Mouse (Mus musculus) heart, postnatal 4 days (tissue): ENCODE data around the gene Grik5. TPM values are rescaled to one million over a fixed set of nuclear protein-coding genes. Genes with fewer than 3 reads are reported as not detected.
A peak's percentile ranks its signal among the peaks of the same experiment; 100 is the strongest.
"Not testable (repeated sequence)": the region's sequence is repeated elsewhere in the genome, so short reads cannot be mapped to it uniquely, and the experiment has no call there.

Experiments used
- DNase-seq: peaks from one replicate; pipeline ENCODE4 v3.0.0; 2021
- total RNA-seq, 2 experiments: library from RNA; stranded (reverse); gene quantifications; 2 replicates each; pipeline ENCODE4 v1.2.3; 2021

Gene Grik5
- total RNA-seq, 2 experiments from 2014 or later, result 14.0 to 15.7 TPM

DNA sequence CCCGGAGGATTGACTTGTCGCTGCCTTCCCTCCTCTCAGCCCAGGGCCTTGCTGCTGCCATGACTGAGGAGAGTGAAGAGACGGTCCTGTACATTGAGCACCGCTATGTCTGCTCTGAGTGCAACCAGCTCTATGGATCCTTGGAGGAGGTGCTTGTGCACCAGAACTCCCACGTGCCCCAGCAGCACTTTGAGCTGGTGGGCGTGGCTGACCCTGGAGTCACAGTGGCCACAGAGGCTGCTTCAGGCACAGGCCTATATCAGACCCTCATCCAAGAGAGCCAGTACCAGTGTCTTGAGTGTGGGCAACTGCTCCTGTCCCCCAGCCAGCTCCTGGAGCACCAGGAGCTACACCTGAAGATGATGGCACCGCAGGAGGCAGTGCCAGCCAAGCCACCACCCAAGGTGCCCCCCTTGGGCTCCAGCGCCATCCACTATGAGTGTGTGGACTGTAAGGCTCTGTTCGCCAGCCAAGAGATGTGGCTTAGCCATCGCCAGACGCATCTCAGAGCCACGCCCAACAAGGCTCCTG, 7.4 kb upstream of the Grik5 start:
- DNase-seq, result no peak

DNA sequence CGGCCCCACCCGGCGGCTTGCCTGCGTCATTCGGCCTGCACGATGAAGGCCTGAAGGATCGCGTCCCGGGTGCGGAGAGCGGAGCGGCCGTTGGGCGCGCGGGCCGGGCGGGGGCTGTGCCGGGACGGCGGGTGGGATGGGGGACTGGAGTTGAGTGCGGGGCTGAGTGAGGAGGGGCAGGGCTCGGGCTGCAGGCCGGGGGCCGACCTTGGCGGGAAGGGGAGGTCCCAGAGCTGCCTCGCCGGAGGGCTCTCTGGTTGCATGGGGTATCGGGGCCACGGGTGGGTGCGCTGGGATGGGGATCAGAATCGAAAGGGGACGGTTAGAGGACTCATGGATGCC, 5.2 kb upstream of the Grik5 start:
- DNase-seq, result no peak

DNA sequence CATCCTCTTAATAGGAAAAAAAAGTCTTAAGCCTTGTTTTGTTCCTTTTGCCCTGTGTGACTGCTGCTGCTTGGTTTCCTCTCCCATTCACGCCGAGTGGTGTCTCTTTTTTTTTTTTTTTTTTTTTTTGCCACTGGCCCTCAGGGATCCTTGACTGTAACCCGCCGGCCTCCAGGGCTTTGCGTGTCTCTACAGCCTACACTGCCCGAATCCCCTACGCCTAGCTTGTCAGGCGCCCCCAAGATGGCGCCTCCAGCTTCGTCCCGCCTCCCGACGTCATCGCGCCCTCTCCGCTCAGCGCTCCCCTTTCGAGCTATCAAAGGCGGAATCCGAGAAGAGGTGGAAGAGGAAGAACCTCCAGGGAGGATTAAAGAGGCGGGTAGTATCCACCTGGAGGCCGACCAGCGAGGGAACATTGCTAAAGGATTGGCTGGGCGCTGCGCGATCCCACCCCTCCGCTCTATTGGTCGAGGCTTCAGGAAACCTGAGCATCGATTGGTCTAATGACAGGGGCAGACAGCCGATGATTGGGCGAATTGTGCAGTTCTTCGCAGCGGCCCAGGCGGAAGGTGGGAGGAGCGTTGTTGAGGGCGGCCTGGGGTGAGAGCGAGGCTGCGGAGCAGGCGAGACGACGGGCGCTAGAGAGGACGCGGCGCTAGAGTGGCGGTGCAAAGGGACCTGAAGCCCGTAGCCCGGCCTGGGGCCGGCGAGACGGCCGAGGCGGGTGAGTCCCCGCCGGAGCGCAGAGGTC, 4.7 kb upstream of the Grik5 start:
- peak; percentile 97 for DNase-seq

DNA sequence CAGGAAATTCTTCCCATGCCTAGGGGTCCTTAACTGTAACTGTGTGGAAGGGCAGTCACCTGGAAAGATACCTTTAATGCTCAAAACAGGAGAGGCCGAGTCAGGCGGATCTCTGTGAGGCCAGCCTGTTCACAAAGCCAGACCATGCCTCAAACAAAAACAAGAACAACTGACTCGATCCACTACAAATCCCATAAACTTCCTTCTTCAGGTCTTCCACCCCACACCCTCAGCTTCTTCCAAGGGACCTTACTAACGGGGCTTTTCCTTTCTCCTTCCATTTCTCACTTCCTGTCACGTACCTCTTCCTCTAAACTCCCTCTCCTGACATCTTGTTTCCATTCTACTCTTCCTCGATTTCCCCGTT, 4.1 kb upstream of the Grik5 start:
- DNase-seq, result no peak

DNA sequence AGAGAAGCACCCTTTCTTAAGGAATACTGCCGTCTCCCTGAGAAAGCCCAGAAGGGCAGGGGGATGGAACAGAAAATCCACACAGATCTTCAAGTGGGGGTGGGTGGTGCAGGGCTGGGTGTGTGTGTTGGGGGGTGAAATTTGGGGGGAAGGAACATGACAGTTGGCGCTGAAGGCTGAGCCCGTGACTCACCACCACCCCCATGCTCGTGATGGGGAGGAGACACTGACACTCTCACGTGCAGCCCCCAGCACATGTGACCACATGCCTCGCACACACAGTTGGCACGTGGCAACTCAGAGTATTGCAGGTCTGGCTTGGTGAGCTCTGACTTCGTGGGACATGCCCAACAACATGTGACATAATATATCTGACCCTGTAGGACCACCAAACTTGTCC, 1.8 kb upstream of the Grik5 start:
- no peak for DNase-seq

DNA sequence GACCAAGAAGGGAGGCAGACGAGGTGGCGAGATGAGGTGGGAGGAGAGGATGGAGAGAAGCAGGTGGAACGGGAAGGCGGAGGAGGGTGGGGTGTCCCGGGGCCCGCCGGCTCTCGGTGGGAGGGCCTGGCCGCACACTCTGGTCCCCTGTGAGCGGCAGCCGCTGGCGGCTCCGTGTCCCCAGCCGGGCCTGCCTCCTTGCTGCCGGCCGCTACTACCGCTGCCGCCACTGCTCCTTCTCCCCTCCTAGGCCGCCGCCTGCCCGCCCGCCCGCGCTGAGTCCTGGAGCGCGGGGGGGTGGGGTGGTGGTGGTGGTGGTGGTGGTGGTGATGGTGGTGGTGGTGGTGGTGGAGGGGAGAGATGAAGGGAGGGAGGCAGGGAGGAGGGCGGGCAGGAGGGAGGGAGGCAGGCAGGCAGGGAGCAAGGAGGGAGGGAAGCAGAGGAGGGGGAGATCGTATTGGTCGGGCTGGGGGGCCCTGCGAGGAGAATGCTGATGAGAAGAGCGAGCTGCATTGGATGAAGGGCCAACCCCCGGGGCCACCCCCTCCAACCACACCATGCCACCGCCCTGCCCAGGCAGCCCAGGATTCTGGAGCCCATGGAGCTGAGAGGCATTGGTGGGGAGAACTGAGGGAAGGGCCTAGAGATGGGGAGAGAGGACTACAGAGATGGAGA, 707 bp upstream of the Grik5 start:
- peak; percentile 45 for DNase-seq

DNA sequence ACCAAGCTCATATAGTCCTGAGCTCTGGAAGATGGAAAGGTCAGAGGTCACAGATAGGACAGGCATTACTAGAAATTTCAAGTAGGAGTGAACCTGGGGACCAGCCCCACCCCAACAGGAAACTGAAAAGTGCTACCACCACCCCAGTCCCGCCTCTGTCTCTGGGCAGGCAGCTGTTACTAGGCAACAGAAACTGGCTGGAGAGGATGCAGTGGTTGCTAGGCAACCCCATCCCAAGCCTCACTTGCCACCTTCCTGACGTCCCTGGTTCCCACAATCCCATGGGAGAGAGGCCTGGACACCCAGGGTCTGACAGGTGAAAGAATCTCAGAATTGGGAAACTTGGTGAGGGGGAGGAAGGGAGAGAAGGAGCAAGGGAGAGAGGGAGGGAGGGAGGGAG, 3.4 kb downstream of the Grik5 start:
- no peak for DNase-seq

DNA sequence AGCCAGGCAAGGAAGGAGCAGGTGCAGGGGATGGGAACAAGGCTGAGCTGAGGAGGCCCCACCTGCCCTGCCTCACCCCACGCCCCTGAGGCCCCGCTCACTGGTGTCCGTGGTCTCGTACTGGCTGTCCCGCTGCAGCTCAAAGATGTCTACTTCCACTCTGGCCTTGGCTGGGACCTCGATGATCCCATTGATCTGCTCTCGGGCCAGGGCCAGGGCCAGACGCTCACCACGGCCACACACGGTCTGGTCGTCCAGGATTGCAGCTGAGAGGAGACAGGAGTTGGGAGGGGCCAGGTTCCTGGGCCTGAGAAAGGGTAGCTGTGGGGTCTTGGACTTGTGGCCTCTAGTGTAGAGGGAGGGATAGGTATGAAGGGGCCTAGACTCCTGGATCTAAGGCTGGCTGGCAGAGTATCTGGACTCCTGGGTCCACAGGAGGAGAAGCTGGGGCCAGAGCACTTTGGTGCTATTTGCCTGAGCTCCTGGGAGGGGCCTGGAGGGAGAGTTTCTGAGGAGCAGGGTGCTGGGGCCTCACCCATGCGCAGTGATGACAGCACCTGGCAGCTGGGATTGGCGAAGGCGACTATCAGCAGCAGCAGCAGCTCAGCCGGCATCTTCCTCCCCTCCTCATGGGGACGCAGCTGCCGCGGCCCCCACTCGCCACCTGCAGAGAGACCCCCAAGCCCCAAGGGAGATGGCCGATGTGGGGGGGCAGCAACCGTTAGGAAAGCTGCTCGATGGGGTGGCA, 4.1 kb downstream of the Grik5 start:
- DNase-seq, result no peak

DNA sequence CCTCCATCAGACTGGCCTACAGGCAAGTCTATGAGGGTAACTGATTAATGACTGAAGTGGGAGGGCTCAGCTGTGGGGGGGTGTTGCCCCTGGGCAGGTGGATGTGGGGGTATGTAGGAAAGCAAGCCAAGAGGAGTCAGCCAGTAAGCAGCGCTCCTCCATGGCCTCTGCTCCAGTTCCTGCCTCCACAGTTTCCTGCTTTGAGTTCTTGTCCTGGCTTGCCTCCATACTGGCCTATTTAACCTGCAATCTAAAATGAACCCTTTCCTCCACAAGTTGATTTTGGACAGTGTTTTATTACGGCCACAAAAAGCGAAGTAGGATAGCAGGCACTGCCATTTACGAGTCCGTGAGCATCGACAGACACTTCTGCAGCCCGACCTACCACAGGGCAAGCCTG, 4.8 kb downstream of the Grik5 start:
- no peak for DNase-seq

DNA sequence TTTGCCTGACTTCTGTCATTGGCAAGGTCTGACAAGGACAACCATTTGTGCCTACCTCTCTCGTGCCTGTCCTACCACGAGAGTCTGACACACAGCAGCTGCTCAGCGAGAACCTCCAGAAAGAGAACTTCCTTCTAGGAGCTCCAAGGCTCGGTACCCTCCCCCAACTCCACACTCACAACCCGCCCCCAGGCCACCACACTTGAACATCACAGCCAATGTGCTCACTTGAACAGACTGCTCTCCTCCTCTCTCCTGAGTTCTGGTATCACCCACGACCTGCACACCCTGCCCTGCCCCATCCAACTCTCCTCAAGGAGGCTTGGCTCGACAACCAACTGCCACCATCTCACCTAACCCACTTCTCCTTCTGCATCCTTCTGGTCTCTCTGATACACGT, 8.2 kb downstream of the Grik5 start:
- no peak for DNase-seq

DNA sequence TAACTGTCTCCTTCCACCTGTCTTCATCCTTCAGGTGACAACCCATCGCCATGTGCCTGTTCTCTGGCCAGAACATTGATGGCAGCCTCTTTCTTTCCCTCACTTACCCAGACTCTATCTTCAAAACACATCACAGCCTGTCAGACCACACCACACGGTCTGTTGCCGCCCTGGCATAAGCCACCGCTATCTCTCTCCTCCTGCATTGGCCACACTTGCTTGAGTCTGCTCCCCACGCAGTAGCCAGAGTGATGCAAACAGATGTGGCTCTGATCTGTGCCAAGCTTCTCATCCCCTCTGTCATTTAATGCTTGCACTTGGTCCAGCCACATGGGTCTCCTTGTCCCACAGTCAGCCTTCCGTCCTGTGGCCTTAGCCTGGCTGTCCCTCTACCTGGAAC, 8.8 kb downstream of the Grik5 start:
- no peak for DNase-seq

DNA sequence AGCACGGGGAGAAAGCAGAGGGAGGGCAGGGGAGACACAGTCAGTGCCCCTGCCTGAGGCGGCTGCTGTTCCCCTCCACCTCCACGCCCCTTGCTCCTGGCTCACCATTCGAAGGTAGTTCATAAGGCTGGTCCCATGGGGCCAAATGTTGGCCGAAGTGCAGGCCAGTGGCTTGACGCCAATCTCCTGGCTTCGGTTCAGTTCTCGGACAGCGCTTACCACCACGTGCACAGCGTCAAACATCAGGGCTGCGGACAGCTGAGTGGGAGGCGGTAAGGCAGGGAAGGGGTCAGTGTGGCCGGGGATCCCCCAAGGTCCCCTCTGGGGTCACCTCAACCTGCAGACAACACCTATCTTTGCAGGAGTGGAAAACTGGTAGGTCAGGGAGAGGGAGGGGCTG, 13.3 kb downstream of the Grik5 start:
- peak; percentile 39 for DNase-seq

DNA sequence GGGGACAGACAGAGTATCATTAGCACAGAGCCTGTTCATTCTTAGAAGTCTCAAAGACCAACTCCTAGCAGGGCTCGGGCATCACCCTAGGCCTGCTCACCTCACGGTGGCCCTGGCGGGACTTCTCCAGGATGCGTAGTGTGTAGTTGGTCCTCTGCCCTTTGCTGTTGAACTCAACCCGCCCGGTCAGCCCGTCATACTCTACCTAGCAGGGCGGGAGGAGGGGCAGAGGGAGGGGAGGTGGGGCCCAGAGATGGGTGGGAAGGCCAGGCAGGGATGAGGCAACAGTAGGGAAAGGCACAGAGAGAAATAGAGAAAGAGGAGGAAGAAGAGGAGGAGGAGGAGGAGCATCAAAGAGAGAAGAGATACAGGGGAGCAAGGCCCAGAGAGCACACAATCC, 13.8 kb downstream of the Grik5 start:
- no peak for DNase-seq

DNA sequence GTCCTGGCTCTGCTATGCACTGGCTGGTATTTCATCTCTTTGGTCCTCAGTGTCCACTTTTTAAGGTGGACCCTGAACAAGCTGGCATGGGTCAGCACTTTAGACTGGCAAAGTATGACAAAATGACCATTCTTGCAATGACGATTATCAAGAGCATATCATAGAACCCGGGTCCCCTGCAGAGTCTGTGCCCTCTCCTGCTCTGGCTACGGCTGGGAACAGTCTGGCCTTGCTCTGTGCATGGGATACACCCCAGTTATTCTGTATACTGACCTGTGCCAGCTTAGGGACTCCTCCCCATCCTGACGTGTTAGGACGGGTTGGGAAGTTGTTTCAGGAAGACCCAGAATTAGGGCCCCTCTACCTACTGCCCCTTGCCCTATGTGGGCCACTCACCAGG, 14.3 kb downstream of the Grik5 start:
- DNase-seq, result no peak

DNA sequence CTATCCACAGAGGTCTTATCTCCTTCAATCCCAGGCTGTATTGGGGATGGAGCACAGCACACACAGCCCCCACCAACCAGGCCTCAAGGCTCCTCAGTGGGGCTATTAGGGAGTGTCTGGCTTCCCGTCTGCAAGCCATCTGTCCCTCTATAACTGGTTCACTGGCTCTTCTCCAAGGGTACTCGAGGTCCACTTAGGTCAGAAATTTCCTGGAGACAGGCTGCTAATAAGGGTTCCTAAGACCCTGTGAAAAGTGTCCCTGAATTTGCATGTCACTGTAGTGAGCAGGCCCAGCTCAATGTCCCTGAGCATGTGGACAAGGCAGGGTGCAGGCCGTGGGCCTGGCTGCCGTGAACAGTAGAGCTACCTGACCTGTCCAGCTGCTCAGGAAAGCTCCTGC, 15.2 kb downstream of the Grik5 start:
- DNase-seq, result no peak

DNA sequence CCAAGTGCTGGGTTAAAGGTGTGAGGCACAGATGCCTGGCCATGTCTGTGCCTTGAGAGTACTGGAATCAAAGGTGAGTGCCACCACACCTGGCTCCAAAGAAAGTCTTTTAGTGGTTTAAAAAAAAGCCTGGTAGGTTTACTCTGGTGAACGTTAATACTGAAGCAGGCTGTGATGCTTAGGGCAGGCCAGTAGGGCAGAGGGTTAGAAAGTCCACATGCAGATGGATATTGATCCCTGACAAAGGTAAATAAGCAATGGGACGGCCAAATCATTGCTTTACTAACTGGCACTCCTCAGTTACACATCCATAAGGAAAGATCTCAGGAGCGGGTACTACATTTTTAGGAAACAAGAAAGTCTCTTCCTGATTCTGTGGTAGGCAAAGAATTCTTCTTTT, 19.6 kb downstream of the Grik5 start:
- no peak for DNase-seq

DNA sequence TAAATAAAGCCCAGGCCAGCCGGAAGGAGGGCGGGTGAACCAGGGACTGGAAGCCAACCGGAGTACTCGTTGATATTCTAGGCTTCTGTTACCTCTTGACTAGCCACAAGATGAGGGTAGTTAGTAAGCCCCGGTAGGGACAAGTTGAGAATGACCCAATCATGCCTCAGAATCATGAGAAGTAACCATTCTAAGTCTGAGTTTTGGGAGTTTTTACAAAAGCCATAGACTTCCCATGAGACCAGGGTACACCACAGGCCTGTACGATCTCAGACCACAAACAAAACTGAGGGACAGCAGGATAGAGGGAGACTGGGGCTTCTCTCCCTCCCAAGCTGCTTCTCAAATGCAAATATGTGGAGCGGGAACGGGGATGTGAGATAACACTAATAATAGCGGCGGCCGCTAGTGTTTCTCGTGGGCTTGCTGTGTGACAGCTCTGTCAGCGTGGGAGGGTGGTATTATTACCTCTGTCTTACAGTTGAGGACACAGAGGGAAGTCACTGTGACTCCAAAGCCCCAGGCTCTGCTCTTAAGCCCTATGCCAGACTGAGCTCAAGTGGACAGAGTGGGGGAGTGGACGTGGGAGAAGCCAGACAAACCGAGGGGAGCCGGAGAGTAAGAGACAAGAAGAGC, 22.7 kb downstream of the Grik5 start:
- DNase-seq, result no peak

DNA sequence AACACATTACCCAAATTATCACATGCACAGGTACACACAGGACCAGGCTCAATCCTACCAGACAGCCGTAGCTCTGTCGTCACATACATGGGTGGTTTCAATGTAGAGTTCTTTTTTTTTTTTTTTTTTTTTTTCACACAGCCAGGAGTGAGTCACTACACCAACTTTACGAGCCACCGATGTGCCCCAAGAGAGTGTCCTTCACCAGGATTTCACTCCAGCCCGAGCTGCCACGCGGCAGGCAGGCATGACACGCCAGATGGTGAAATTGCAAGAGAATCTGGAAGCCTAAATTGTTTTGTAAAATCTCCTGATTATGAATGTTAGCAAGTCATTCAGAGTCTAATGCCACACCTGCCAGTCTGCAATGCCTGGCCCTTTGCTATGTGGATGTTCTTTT, 24.8 kb downstream of the Grik5 start:
- no peak for DNase-seq

DNA sequence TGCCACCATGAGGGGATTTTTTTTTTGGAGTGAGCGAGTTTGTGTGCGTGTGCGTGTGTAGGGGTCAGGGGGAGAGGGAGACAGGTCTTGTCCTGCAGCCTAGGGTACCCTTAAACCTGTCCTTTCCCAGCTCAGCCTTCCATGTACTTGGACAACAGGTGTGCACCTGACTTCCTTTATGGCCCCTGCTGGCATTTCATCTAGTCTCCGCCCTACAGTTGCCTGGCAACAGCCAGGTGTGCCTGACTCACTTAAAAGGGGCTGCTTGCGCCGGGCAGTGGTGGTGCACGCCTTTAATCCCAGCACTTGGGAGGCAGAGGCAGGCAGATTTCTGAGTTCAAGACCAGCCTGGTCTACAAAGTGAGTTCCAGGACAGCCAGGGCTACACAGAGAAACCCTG, 27.5 kb downstream of the Grik5 start:
- not testable (repeated sequence) for DNase-seq

DNA sequence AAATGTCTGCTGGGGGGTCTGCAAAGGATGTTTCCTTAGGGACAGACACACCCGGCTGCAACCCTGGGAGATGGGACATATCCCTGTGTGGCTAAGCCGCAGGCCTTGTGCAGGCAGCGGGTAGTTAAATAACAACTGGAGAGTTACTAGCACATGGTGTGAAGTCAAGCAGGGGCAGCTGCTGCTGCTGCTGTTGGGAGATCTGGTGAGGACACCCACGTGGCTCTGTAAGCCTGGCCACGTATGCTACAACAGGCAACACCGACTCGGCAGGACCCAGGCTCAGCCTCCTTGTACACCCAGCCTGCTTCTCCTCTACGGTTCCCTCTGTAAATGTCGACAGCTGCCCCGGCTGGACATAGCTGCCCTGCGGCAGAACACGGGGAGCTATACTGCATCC, 30.2 kb downstream of the Grik5 start:
- no peak for DNase-seq

DNA sequence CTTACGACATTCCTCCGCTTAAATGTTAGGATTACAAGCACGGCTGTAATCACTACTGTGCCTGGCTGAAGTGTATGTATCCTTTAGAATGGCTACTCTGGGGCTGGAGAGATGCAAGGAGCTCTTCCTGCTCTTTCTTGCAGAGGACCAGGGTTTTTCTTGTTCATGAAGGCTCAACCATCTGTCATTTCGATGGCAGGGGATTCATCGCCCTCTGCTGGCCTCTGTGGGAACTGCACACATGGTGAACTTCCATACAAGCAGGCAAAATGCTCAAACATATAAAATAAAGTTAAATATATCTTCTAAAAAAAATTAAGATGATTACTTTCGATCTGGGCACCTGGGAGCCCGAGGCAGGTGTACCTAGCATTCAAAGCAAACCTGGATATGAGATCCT, 36.2 kb downstream of the Grik5 start:
- peak; percentile 79 for DNase-seq

DNA sequence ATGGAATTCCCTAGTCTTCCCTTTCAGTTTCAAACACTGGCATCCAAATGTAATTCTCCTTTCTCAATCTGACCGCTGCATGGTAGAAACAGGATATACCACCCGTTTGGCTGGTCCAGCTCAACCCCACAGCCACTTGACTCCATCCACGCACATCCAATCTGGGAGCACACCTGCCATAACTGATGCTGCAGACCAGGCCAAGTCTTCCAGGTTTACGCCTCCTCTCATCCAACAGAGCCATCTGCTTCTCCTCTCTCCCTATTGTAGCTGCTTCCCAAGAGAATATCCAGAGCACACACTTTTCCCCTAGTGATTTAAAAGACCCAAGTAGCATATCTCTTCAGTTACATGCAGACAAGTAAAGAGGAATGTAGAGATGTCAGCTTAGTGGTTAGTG, 37.4 kb downstream of the Grik5 start:
- no peak for DNase-seq

DNA sequence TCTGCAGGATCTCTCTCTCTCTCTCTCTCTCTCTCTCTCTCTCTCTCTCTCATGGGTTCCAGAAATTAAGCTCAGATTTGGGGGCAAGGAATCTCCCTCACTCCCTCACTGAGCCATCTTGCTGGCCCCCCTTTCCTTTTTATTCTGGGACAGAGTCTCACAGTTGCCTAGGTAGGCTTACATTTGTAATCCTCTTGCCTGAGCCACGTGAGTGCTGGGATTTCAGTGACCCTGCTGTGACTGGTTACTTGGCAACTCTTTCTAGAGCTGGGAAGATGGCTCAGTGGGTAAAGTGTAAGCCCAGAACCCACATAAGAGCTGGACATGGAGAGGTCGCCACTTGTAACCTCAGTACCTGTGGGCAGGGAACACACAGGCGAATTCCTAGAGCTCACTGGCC, 40.6 kb downstream of the Grik5 start:
- DNase-seq, result no peak
